Mouse (Mus musculus) C2C12 (cell line): Measurements from ENCODE around the gene Klhl7.

Experiments used
- CEBPB ChIP-seq: IDR thresholded peaks from one replicate; pipeline ENCODE4 v1.6.1; 2011; ENCODE audit warnings: low read depth, mild to moderate bottlenecking, control low read depth, moderate library complexity
- CTCF ChIP-seq: IDR thresholded peaks from one replicate; pipeline ENCODE4 v1.5.1; 2011; ENCODE audit not compliant: control insufficient read depth, insufficient read depth, insufficient read length
- FOSL1 ChIP-seq: IDR thresholded peaks from one replicate; pipeline ENCODE4 v1.8.0; 2011; ENCODE audit warnings: mild to moderate bottlenecking, low read length; ENCODE audit not compliant: poor library complexity, insufficient read depth, severe bottlenecking
- MAX ChIP-seq: IDR thresholded peaks from one replicate; pipeline ENCODE4 v1.6.1; 2011; ENCODE audit warnings: mild to moderate bottlenecking, control low read depth
- MYOD1 ChIP-seq: IDR thresholded peaks from one replicate; pipeline ENCODE4 v1.6.1; 2011; ENCODE audit warnings: low read depth; ENCODE audit not compliant: control insufficient read depth, insufficient read length
- MYOG ChIP-seq: IDR thresholded peaks from one replicate; pipeline ENCODE4 v1.6.1; 2011; ENCODE audit not compliant: control insufficient read depth, insufficient read length; ENCODE audit errors: extremely low read depth
- USF1 ChIP-seq: IDR thresholded peaks from one replicate; pipeline ENCODE4 v1.6.1; 2011; ENCODE audit warnings: low read depth, mild to moderate bottlenecking, control low read depth, moderate library complexity

DNA sequence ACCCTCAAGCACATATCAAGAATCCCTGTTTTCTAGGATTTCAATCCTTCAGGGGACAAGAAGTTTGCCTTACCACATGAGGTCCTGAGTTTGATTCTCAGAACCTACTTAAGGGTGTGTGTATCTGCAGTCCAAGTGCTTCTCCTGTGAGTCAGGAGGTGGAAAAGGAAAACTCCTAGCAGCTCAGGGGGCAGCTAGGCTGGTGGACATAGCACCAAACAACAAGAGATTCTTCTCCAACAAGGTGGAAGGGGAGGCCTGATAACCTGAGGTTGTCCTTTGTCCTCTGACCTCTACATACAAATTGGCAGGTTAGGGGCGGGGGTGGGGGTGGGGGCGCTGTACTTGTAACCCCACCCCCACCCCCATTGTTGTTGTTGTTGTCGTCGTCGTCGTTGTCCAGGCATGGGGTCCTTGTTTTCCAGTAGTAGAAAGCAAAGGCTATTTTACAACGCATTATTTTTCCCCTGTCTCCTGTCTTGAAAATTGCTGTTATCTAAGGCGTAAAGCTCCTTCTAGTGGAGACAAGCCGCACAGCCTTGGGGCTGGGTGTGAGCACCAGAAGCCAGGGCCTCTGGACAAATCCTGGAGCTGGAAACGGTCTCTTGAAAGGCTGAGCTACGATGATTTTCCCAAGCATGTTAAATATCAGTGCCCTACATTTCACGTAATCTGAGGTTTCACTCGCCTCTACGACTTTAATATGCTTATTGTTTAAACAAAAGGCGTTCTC lies 23.3 kb upstream of the Klhl7 start:
- peak; percentile 49 for TF ChIP-seq CTCF
- TF ChIP-seq MAX = no peak
- TF ChIP-seq CEBPB = no peak
- TF ChIP-seq MYOD1 = no peak
- no peak for TF ChIP-seq USF1
- no peak for TF ChIP-seq MYOG
- no peak for TF ChIP-seq FOSL1
